Mouse (Mus musculus): ENCODE results near the gene Hspb9.

- TF ChIP-seq POLR2A (IDR thresholded peaks at IDR 0.05; ENCODE audit: borderline replicate concordance, insufficient read depth, low read length) (no peak), CTCF (IDR thresholded peaks at IDR 0.05; ENCODE audit: borderline replicate concordance, insufficient read depth, low read depth, low read length) (no peak)
Observed at GRCm38 (mm10) chr11:100693154-100693553, 20.5 kb upstream of the Hspb9 start.

Measured in cerebellum, adult 2 months (tissue).